Mouse (Mus musculus) gastrocnemius, postnatal 4 days (tissue): ENCODE measurements at regions not wholly inside any gene's neighbourhood (a gene's known extent, or its start where the extent isn't known, plus 50 kb on each side); places are given as distances from the start of the nearest gene placed in this dataset.
A peak's percentile ranks its signal among the peaks of the same experiment; 100 is the strongest.

Experiments
- DNase-seq, 2 experiments: peaks; one replicate each; pipeline ENCODE4 v3.0.0; 2021 to 2022; ENCODE audit warnings: low spot score in 2 of 2, mixed read lengths in 2 of 2

DNA sequence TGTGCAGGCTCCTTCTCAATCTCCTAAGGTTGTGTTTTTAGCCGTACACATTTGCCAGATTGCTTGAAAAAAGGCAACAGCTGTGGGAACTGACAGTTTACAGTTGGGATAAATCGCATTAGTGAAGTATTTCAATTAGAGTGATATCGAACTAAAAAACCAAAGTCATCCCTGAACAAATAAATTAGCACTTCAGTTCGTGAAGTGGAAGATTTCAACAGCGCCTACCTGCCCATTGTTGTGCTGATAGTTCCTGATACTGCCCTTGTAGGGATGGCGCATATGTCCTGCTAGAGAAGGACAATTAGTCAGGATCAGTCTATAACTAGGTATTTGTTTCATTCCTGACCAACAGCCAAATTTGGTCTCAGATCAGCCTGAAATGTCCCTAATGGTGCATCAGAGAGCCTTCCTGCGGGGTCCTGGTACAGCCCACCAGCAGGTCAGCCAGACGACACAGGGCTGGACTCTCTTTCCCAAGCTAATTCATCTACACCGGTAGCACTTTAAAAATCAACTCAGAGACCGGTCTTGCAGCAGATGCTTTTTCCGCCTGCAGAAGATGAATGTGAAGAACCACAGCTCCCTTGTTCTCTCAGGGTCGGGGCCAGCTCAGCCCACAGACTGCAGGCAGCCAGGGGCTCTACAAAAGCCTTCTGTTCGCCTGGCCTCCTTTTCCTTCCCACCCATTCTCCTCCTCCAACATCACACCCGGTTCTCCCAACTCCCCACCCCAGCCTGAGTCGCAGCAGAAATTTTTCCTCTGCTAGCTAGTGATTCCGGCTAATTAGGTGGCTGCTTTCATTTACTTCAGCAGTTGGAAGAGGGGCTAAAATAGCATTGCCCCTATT, 146.1 kb downstream of the Psat1 start:
- peak in 1 of 2 experiments; percentile 37 for DNase-seq

DNA sequence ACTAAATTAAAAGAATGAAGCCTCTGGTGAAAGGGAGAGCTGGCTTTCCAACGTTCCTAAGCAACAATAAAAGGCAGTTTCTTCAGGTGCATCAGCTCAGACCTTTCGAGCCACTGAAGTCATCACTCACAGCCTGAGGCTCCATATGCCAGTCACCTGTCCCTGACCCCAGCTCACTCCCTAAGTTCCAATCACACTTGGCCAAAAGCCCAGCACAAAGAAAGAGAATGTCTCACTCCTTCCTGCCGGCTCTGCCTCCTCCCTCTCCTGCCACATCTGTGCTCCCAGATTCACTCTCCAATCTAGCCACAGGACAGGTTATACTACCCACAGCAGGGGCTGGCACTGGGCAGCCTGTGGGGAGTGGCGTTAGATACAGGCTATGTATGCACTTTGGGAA, 150.7 kb downstream of the Psat1 start:
- no peak for DNase-seq

DNA sequence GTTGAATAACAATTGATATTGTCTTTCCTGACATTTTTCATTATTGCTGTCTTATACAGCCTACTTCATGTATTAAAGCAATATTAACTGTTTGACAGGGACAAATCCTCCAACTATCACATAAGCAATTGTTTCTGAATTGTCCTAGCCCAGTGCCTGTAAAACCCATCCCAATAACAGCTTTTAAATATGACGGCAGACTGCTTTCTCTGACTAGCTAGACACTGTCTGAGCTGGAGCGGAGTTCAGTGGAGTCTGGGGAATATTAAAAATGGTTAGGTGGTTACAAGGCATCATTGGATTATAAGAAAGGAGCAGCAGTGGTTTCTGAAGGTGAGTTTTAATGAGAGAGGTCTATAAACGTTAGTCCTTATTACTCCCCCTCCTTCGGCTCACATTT, 155.2 kb downstream of the Psat1 start:
- DNase-seq: no peak

DNA sequence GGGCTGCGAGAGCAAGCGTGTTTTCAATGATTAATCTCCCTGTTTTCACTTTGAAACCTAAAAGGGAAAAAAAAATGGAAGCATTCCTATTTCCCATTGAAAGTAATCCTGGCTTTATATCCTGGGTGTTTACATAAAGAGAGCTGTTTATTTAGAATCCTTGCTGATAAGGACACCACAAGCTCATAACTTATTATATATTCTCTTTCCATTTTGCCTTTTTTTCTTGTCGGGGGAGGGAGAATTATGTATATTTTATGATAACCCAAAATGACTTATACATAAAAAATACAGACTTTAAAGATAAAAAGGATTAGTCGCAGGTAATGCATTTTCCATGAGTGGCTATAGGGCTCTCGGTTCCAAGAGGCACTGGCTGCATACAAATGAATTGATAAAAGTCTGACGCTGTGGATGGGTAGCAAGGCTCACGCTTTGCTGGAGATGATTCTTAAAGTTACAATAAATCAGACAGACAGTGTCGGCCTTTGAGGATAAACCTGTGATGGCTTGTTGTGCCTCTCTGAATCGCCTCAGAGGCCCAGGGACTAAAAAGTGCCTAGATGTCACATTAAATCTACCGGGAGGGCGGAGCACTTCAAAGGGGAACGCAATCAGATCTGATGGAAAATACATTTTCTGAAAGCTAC, 155.7 kb downstream of the Psat1 start:
- DNase-seq: no peak

DNA sequence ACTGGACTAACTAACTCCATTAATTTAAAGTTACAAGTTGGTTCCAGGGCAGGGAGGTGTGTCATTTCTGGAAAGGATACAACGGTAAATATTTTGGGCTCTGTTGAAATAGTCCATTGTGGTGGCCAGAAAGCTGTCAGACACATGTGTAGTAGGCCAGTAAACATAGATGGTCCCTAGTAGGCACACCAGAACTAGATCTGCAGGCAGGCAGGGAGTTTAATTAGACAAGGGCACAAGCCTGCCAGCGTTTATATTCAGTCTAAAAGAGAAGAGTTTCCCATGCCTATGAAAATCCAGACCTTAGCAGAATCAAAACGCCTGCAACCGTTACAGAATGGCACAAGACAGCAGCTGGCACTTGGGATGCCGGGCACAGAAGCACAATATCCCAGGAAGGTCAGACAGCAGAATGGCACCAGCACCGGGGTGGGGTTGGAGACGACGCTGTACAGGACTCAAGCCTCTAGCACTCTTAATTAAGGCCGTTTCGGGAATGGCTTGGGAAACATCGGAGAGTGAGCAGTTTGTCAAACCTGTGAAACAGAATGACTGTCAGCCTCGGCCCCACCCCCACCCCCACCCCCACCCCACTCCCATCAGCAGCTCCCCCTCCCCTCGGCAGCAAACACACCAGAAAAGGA, 156.4 kb downstream of the Psat1 start:
- DNase-seq: no peak

DNA sequence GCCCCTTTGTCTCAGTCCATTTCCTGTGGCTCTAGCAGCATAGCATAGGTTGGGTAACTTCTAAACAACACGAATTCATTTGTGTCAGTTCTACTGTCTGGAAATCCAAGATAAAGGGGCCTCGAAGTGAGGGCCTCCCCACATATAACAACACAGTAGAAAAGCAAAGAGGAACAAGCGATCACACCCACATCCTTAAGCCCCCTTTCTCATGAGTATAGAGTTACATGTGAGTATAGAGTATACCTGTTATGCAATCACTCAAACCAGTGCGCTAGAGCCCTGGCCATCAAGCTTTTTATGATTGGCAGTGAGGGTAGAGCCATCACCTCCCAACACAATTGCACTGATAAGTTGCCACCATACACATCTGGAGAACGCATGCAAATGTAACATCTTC, 157.4 kb downstream of the Psat1 start:
- no peak for DNase-seq

DNA sequence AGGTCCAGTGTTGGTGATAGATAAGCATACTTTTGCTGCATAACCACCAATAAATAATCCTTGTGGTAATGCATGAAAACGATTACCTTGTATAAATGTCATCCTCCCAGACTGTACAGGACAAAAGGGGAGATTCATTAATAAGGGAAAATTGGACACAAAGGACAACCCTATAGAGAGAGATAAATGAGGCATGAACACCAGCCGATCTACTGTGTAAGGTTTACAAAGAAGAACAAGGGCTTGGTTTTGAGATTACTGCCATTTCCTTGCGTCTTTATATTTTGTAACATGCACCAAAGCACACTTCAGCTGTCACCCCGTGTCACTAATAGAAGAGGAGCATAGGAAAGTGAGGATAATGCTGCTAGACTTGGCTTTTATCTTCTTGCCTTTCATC, 162.5 kb downstream of the Psat1 start:
- DNase-seq: no peak

DNA sequence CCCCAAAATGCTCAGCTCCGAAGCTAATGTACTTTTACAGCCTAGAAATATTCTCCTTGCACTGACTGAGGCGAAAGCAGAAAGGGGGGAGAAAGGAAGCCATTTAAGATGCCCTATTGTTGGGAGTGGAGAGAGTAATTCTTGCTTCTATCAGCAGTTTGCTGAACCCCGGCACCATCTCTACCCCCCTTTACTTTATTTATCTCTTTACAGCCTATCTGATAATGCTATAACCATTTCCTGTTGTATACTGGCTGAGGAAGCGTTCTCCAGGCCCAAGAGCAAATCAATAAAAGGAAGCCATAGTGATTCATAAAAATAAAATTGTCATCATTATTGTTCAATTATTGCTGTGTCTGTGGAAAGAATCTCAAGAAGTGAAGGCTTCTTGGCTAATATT, 177.5 kb downstream of the Psat1 start:
- no peak for DNase-seq

DNA sequence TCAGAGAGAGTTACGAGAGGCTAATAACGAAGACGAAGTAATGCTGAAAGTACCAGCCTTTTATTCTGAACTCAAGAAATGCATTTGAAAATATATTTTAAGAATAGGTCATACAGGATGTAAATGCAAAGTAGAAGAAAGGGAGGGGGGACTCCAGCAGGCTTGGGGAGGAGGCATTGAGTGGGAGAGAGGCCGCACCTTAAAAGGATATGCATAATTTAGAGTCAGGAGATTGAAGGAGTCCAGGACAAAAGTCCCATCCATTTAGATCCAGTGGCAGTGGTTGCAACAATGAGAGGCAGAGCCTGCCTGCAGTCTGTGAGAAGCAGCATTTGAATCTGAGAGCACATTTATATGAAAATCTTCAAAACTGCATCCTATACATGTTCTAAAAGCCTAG, 186.1 kb downstream of the Psat1 start:
- DNase-seq: no peak

DNA sequence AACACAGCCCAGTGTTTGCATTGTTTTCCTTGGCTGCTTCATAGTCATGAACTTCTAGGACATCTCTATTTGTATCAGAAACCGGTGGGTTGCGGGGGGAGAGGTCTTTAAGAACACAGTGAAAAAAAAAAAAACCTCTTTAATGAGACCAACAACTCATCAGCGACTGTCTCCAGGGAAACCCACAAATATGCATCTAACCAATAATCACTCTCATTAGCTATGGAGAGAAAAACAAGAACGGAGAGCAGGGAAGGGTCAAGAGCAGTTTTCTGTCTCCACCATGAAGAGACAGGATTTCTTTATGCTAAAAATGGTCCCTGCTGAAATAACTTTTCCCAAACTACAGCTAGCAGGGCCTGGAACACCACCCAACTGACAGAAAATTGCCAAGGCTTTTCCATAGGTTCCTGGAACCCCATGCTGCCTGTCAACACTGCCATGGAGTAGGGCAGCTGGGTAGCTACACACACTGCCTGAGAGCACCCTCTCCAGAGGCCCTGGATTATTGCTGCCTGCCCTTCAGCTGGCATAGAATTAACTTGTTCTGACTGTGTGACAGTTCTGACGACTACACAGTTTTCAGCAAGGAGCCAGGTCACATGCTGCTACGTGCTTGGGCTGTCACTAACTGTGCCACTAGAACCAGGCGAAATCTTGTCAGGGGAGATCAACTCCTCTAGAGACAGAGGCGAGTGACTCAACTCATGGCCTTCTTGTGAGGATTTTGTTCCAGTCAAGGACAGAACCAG, 201.9 kb downstream of the Psat1 start:
- no peak for DNase-seq

DNA sequence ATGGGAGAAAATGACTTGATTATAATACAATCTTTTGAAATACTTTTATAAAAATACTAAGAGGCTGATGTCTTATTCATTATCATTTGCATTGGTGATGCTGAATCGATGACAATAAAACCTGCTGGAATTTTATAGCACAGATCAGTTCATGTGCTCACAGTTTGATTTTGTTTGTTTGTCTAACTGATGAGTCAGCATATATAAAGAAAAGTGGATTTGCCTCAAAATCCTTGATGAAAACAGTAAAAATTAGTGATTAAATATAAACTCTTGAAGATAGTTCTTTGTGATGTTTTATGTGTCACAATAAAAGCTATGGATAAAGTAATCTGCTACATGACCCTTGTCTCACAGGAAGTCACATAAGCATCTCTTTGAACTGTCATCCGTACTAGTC, 210.9 kb downstream of the Psat1 start:
- no peak for DNase-seq

DNA sequence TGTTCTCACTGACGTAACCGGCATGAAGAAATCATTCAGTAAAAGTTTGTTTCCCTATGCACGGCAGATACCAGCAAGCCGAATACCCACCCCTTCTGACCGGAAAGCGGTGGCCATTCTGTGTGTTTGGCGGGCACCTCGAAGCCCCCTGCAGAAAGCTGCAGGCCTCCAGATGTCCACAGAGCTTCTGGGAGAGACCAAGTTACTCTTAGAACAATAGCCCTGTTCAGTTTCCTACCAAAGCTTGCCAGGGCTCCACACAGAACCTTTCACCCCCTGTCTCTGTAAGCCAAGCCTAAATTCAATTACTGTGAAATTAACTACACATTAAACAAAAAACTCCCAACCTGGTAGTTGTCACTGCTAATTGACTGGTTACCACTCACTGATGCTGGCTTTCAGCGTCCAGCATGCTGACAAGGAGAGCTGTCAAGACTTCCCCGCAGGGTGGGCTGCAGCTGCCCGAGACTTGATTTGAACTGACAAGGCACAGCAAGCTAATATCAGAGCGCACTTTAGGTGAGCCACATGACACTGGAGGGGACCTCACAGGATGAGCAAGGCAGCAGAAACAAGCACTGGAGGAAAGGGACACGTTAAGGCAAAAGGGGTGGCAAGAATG, 220.2 kb downstream of the Psat1 start:
- no peak for DNase-seq

DNA sequence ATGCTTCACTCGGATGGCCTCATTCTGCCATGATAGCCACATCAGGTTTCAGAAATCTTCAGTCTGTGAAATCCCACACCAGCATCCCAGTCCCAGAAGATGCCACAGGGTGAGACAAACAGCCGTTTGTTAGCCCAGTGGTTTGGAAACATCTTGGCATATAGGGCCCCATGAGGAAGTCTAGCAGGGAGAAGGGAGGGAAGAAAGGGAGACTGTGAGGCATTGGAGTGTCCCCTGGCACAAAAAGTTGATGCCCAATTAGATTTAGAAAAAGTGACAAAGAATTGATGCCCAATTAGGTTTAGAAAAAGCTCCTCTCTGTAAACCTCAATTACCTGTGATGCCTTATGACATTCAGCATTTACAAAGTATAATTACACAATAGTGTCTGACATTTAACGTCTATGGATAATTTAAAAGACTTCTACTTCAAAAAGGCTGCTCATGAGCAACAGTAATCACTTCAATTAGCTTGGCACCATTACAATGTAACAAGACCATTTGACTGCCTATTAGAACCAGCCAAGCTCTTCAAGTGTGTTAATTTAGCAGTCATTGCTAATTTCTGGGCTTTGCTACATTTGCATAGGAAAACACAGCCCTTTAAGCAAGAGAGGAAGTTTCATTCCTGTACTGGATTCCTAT, 254.6 kb downstream of the Psat1 start:
- no peak for DNase-seq

DNA sequence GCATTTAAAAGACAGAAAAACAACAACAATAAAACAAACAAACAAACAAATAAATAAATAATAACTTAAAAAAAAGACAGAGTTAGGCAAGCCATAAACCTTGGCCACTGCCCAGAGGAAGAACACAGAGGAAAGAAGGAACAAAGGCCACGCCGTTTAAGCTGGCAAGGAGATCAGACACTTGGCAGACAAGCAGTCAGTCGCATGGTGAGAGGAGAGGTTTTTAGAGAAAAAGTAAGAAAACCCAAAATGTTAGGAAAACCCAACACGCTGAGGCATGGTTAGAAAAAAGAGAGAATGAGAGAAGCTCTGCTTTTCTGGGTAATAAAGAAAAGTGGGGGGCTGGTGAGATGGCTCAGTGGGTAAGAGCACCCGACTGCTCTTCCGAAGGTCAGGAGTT, 277.1 kb downstream of the Psat1 start:
- no peak for DNase-seq

DNA sequence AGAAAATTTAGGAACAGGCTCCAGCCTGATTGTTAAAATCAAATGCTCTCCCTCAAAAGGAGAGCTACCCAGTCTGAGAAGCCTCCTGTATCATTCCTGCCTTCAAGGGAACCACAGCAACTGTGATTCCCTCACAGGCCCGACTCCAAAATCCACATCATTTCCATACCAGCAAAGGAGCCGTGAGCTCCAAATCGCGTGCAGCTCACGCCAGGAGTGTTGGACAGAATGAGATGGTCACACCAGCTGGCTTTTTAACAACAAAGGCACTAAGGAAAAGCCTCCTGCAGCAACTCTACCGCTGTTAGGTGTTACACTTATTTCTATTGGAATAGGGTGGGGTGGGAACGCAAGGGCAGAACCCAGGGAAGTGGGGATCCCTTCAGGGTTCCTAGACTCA, 277.6 kb downstream of the Psat1 start:
- DNase-seq: no peak

DNA sequence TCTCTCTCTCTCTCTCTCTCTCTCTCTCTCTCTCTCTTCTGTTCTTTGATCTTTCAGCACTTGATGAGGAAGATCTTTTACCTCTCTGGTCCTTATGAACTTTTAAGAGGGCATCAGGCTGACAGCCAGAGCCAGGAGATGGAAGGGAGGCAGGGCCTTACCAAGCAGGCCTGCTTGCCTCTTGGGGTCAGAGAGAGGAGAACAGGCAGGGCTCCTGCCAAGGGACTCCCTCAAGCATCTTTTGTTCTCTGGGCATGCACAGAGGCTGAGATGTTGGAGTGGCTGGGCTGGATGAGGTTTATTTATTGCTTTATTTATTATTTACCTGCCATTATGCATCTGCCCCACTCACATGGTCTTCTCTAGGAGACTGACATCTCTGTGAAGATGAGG, 278.5 kb downstream of the Psat1 start:
- no peak for DNase-seq

DNA sequence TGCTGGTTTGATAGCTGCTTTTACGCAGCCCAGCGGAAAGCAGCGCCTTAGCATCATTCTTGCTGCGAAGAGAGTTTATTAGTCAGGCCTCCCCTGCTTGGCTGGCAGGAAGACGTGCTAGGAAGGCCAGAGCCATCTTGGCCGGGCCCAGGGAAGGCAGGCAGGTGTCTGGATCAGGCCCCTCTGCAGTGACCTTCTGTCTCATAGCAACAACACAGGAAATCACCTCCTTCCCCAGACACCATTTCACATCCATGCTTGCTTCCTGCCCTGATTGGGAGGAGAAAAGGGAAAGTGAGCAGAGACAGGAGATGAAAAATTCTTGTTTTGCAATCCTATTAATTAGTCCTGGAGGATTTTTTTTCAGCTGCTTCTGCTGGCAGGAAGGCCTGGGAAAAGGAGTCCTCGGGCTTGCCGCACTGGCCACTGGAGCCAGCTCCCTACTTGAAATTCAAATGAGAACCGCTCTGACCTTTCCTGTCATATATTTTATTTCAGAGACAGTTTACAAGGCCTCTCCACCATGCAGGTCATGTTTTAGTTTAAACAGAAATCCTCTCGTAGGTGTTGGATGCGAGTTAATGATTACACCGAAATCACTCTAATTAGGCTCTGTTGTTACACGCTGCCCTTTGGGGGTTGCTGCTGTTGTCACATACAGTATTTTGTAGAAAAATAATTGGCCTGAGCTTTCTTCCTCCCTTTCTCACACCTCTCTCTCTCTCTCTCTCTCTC, 279.1 kb downstream of the Psat1 start:
- peak in 1 of 2 experiments; percentile 30 for DNase-seq

DNA sequence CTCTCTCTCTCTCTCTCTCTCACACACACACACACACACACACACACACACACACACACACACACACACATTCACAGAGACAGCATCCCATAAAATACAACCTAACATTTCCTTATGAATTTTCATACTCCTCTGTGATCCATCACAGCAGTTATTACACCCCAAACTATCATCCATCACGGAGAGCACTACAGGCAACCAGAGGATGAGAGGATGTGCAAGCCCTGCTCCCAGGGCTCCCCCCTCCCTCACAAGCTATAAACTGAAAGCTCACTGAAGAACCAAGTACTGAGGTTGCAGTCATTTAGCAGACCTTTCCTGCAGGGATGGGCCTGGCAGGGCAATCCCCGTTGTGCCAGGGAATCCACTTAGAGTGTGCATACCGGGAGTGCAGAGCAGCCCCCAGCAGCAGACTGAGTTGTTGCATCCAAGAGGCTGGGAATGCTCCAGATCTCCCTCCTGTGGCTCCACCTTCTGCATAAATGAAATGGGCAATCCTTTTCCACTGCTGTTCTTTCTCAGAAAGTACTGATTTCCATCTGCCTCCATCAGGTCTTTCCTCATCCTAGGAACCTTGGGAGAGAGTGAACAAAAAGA, 283.4 kb downstream of the Psat1 start:
- no peak for DNase-seq

DNA sequence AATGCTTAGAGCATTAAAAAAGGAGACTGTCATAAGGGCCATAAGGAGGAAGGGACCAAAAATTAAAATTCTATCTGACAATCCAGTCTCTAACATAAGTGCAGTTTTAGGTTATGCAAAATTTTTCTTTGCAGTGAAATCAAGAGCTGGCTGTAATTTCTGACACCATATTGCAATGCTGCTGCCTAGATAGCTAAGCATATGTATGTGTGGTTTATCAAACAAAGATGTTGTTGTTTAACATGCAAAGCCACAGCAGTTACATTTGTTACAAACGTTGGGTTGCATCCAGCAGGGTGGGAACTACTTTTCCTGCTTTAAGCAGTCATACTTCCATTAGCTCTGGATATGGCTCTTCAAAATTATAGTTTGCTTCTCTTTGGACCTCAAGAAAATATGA, 288.5 kb downstream of the Psat1 start:
- DNase-seq: no peak

DNA sequence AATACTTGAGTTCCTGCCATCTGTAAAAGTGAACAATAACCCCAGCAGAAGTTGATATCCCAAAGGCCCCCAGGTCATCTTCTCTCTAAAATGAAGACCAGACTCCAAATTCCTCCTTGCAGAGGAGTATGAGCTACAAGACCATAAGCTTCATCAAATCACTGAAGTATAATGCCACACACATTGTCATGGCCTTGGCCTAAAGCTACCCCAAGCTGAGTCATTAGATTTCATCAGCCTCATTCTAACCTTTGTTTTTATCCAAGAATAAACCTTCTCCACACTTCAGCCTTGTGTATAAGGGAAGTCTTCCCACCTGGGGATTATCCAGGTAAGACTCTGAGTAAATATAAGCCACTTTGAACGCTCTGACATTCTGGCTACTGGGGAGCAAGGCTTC, 289.3 kb downstream of the Psat1 start:
- DNase-seq: no peak
